Mouse (Mus musculus): ENCODE results near the gene Vmn1r124. TPM values are rescaled to one million over a fixed set of nuclear protein-coding genes. Genes with fewer than 3 reads are reported as not detected.
"Not testable (repeated sequence)": the region's sequence is repeated elsewhere in the genome, so short reads cannot be mapped to it uniquely, and the experiment has no call there.

The Vmn1r124 gene
- not detected in 2 replicates for polyA plus RNA-seq (2012)

DNA sequence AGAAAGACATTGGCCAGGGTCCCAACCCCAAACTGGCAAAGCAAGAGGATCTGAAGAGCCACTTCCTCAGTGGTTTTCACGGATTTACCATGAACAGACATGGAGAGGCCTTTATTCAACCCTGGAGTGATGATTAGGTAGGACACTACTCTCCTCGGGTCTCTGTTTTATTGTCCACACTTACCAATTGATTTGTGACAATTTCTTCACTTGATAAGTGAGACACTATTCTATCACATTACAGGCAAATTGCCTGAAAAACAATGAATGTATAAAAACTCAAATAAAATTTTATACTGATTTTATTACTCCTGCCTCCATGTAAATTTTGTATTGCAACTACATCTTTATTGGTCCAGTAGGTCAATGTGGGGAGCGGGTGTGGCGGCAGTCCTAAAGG lies at the start of gene Vmn1r124:
Vmn1r124 (minus strand) TSS at position 101 of the 400 bp plus-strand sequence.
- H3K36me3 ChIP-seq (ENCODE audit: control insufficient read depth); H3K9me3 ChIP-seq (ENCODE audit: control insufficient read depth, low read length); H3K4me3 ChIP-seq (replicated peaks); H3K27me3 ChIP-seq (ENCODE audit: control insufficient read depth); H3K4me1 ChIP-seq (ENCODE audit: control insufficient read depth): not testable (repeated sequence)

- not testable (repeated sequence) for H3K36me3 ChIP-seq (ENCODE audit: control insufficient read depth); H3K4me3 ChIP-seq (replicated peaks); H3K9me3 ChIP-seq (ENCODE audit: control insufficient read depth, low read length); H3K27me3 ChIP-seq (ENCODE audit: control insufficient read depth); H3K4me1 ChIP-seq (ENCODE audit: control insufficient read depth)
Measured at GRCm38 (mm10) chr7:21301367-21301766, 41.0 kb upstream of the Vmn1r124 start, which contains the start of gene Vmn1r126. Gene Vmn1r126, minus strand, starts transcription at chr7:21301467.

- not testable (repeated sequence) for H3K27me3 ChIP-seq (ENCODE audit: control insufficient read depth); H3K4me3 ChIP-seq (replicated peaks); H3K4me1 ChIP-seq (ENCODE audit: control insufficient read depth); H3K9me3 ChIP-seq (ENCODE audit: control insufficient read depth, low read length); H3K36me3 ChIP-seq (ENCODE audit: control insufficient read depth)
Measured at GRCm38 (mm10) chr7:21271879-21272278, 11.5 kb upstream of the Vmn1r124 start, which contains the start of gene Vmn1r125. Gene Vmn1r125, plus strand, starts transcription at chr7:21272179.

Other genes starting within 250 kb of the Vmn1r124 start
- not detected in 2 replicates for gene Vmn1r119, start 248.2 kb downstream of the Vmn1r124 start, polyA plus RNA-seq (2012)
- gene Vmn1r120, start 206.8 kb downstream of the Vmn1r124 start, polyA plus RNA-seq (2012), result not detected in 2 replicates
- not detected in 2 replicates for gene Vmn1r121, start 162.1 kb downstream of the Vmn1r124 start, polyA plus RNA-seq (2012)
- not detected in 2 replicates for gene Vmn1r122, start 126.5 kb downstream of the Vmn1r124 start, polyA plus RNA-seq (2012)
- gene Vmn1r123, start 98.4 kb downstream of the Vmn1r124 start, polyA plus RNA-seq (2012), result not detected in 2 replicates
- gene Gm5157, start 70.2 kb downstream of the Vmn1r124 start, polyA plus RNA-seq (2012), result 0.05 TPM in 1 of 2 replicates, not detected in the other
- not detected in 2 replicates for gene Vmn1r125, start 11.6 kb upstream of the Vmn1r124 start, polyA plus RNA-seq (2012)
- gene Vmn1r126, start 40.9 kb upstream of the Vmn1r124 start, polyA plus RNA-seq (2012), result not detected in 2 replicates
- not detected in 2 replicates for gene Vmn1r127, start 59.2 kb upstream of the Vmn1r124 start, polyA plus RNA-seq (2012)
- not detected in 2 replicates for gene Vmn1r128, start 88.8 kb upstream of the Vmn1r124 start, polyA plus RNA-seq (2012)
- not detected in 2 replicates for gene Vmn1r129, start 100.7 kb upstream of the Vmn1r124 start, polyA plus RNA-seq (2012)
- gene Gm6882, start 172.1 kb upstream of the Vmn1r124 start, polyA plus RNA-seq (2012), result not detected in 2 replicates